Mouse (Mus musculus) layer of hippocampus, postnatal 14 days (tissue): Measurements from ENCODE around the gene Plce1. TPM values are rescaled to one million over a fixed set of nuclear protein-coding genes. Genes with fewer than 3 reads are reported as not detected.
"Not testable (repeated sequence)": the region's sequence is repeated elsewhere in the genome, so short reads cannot be mapped to it uniquely, and the experiment has no call there.

Source experiments
- DNase-seq, 2 experiments: peaks; one replicate each; pipeline ENCODE4 v3.0.0; 2021 to 2022; ENCODE audit warnings: low spot score in 2 of 2, mixed read lengths in 1 of 2
- total RNA-seq, 2 experiments: library from RNA; stranded (reverse); gene quantifications; 2 replicates each; pipeline ENCODE4 v1.2.3; 2021

Plce1 gene
- total RNA-seq, 2 experiments from 2014 or later: 13.4 to 14.3 TPM

DNA sequence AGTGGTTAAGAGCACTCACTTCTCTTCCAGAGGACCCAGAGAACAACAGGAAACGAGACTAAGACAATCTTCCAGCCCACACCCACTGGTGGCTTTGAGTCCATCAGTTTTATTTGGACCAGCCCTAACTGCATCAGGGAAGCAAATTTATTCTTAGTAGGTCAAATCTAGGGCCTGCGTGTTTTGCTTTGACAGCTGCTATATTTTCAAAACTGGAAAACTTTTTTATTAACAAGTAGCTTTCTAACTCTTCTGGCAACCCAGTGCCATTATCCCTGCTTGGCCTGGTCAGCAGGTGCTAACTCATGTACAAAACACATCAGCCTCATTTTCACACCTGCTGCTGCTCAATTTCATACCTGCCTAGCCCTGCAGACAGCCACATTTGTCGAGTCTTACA lies 151.3 kb downstream of the Plce1 start:
- DNase-seq: no peak

DNA sequence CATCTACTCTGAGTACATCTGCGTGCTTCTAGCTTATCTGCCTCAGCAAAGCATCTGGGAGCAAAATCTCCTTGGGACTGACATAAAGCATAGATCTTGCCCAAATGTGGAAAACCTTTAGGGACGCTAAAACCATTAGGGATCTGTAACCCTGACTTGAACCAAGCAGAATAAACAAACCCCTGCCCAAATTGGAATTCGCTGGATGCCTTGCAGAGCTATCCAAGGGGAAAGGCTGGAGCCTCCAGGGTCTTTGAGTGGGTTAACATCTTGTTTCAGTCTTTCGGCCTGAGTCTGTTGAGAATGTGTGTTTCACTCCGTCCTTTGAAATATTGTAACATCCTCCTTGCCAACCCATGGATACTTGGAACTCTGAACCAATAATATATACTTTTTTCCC lies 152.4 kb downstream of the Plce1 start:
- no peak for DNase-seq

DNA sequence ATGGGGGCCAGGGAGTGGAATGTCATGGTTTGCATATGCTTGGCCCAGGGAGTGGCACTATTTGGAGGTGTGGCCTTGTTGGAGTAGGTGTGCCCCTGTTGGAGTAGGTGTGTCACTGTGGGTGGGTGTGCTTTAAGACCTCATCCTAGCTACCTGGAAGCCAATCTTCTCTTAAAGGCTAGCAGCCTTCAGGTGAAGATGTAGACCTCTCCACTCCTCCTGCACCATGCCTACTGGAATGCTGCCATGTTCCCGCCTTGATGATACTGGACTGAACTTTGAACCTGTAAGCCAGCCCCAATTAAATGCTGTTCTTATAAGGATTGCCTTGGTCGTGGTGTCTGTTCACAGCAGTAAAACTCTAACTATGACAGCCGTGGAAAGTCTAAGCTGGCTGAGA lies 158.1 kb downstream of the Plce1 start:
- DNase-seq: no peak

DNA sequence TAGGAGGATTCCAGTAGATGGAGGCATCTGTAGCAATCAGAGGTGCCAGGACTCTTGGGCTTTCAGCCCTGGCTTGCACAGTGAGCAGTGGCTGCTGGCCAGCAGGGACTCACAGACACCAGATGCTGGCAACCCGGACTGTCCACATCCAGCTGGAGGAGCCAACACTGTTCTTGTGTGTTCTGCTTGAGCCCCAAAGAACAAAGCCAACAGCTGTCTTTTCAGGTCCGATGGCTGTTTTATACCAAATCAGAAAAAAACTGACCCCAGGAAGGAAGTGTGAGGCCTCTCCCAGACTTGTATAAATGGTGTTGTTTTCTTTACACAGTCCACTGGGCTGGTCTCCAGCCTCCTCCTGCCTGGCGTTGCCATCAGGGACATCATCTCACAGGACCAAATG lies 158.9 kb downstream of the Plce1 start:
- peak; percentile 35 to 49 for DNase-seq

DNA sequence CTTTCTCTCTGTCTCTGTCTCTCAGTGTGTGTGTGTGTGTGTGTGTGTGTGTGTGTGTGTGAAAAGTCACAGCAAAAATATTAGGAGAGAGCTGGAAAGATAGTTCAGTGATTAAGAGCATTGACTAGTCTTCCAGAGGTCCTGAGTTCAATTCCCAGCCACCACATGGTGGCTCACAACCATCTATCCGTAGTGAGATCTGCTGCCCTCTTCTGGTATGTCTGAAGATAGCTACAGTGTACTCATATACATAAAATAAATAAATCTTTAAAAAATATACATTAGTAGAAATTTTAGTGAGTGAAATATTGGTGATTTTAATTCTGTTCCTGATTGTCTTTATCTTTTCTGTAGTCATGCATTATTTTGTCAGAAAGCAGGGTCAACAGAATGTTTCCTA lies 161.6 kb downstream of the Plce1 start:
- DNase-seq: not testable (repeated sequence)

DNA sequence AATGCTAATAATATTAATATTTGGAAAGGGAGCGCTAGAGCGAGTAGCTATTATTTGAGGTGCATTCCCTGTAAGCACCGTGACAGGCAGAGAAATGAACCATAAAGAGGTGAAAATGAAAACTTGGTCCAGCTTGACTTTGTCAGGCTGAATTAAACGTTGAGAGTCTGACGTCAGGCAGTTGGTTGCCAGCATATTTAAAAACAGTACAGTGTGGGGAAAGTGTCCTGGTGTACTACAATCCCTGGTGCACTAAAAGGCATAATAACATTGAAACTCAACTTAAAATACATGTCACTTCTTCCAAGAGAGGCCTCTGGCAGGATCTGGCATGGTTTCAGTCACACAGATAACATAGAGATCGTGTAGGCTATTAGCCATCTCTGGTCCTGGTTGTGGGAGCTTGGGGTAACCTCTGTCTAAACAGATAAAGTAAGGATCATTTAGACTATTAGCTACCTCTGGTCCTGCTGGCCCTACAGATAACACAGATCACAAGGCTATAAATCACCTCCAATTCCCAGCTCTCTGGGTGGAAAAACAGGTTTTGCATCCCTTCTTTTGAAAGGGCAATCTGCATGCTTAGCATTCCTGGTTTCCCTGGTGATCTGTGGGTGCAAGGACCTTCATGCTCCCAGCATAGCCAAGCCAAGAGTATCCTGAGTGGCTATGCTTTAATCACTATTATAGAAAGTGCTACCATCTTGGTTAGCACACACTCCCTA lies 164.1 kb downstream of the Plce1 start:
- no peak for DNase-seq

DNA sequence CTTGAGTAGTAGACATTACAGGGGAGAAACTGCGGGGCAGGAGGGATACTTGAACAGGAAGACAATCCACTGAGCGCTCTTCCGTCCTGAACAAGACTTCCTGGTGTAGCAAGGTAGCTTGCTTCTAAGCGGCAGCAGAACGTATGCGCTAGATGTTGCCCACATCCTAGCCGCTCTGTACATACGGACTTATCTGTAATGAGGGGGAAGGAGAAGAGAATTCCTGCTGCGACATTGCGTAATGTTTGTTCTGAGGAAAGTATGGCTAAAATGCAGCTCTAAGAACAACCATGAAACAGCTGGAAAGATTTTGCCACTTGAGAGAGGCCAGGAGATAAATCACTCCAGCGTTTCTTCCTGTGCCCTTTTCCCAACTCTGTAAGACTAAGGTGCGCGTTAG lies 177.1 kb downstream of the Plce1 start:
- no peak for DNase-seq

DNA sequence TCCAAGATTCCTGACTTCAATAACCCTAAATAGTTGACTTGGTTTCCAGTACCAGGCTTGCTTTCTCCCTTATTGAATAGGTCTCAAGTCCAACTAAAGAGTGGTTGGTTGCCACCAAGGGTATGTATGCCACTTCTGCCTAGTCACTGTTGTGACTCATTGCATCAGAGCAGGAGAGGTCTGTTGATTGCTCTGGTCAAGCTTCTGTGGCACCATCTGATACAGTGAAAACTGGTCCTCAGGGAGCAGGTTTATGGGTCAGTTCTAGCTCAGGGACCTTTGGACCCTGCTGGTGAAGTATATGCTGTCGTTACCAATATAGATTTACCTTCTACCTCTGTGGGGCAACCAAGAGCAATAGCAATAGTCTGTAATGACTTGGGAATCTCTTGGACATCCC lies 184.5 kb downstream of the Plce1 start:
- no peak for DNase-seq

DNA sequence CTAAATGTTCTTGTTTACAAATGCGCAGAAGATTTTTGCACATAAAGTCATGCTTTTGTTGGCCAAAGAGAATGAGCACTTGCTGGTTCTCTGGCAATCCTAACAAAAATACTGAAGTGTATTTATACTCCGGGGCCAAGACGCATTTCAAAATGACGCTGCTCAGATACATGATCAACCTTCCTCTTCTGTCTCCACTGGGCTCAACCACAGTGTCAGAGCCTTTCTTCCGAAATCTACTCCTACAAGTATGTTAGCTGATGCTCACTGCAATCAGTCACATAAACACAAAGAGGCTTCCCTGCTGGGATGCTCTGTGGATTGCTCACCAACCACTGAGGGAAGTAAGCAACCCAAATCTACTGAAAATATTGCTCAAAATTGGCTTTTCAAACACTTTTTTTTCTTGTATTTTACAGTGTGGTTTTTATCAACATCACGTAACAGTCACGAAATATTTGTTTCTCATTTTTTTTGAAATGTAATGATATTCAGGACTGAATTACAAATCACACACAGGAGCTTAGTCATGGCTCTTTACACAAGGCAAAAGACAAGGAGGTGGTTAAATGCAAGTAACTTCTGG lies 191.2 kb downstream of the Plce1 start:
- DNase-seq: no peak

DNA sequence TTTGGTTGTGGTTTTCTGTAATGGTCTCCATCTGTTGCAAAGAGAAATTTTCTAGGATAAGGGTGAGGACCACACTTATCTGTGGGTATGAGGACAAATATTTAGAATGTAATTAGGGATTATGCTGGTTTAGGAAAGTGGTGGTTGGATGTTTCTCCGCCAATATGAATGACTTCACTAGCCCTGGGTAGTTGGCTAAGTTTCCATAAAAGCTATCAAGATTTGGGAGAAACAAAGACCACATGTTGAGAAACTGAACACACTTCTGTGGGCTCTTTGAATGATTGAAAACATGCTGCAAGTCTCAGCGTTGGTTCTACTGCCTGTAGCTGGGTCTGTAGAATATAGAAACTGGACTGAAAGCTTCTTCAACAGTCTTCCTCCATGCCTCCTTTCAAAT lies 193.0 kb downstream of the Plce1 start:
- DNase-seq: no peak

DNA sequence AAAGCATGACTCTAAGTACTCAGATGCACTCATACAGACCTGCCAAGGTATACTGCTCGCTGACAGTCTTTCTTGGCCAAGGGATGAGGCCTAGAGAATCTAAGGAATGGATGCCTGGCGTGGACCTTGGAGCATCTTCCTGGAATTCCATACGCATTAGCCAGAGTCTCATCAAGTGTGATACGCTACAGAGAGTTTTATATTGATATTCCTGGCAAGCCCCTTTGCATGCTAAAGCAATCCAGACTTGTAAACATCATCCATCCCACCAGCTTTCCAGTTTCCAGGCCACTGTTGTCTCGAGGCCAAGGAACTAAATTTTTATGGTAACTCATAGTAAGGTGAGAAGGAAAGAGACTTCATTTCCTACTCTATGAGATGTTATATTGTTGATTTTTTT lies 197.7 kb downstream of the Plce1 start:
- DNase-seq: no peak

DNA sequence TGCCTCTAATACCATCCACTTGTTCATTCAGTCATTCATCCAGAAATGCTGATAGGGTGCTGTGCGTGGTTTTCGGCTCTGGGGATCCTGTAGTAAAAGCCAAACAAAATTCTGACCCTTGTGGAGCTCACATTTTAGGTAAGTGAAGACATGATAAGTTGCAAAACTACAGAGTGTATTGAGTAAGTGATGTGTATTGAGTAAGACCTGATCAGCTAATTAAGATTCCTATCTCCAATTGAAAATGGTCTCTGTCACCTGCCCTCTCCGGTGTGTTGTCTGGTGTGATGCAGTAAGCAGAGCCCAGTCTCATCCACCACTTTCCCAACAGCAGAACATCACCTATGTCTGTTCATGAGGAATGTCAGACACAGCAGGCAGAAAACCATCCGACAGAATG lies 198.6 kb downstream of the Plce1 start:
- no peak for DNase-seq

DNA sequence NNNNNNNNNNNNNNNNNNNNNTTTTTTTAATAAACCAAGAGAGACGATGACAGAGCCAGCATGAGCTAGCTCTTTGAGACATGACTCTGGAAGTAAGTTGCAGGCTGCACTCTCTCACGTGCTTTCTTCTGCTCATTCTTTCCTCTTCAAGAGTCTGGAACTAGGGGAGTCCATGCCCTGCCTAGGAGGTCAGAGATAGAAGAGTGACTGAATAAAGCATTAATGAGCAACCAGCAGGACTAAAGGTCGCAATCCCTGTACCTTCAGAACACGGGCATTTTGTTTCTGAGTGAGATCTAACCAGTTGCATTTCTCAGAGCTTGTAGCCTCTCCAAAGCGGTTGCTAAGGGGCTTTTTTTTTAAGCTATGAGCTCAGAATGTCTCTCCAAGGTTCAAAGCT lies 206.4 kb downstream of the Plce1 start:
- no peak for DNase-seq

DNA sequence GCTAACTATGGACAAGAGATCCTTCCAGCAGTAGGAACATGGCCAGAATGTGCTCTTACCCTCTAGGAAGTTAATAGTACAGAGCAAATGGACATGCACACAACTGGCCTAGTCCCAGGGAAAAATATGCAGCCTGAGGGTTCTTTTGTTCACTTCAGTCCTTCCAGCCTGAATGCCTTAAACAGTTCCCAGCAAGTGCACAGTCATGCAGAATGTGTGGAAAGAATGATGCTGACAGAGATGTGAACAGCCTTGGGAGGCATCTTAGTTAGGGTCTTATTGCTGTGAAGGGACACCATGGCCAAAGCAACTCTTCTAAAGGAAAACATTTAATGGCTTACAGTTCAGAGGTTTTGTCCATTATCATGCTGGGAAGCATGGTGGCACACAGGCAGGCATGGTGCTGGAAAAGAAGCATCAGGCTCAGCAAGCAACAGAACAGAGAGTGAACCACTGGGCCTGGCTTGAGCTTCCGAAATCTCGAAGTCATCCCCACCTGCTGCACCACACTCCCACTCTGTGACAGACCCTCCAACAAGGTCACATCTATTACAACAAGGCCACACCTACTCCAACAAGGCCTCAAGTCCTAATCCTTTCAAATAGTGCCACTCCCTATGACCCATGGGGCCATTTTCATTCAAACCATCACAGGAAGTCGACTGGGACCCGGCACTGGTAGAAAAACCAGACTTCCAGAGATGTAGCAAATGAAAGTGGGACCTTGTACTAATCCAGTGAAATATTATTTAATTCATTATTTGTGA lies 208.0 kb downstream of the Plce1 start:
- no peak for DNase-seq

DNA sequence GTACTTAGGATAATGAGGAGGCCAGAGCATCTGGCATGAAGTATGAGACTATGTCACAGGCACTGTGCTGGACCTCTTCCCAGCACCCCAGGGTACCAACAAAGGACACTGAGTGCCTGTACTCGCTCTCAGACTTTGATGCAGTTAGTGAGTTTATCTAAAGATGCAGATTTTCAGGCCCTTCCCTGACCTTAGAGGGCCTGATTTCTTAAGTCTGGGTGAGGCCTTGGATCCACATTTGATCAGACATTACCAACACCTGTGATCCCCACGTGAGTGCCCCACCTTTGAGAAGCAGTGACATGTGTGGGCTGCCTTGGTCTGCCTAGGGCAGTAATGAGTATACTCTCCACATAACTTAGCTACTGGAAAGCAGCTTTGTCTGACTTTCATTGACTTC lies 209.4 kb downstream of the Plce1 start:
- DNase-seq: no peak

DNA sequence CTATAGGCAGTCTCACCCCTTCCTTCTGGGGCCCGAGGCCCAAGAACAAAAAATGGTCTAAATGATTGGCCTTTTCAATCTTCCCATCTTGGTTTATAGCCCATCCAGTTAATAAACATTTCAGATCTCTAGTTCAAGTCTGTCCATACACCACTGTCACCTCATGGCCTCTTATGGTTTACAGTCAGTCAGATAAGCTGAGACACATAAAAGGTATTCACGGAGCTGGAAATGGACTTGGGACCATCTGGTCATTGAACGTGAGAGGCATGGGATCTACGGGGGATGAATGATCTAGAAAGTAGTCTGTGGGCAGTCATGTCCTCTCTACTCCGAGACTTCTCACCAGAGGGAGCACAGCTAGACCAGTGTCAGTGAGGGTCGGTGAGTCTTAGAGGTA lies 210.6 kb downstream of the Plce1 start:
- no peak for DNase-seq

DNA sequence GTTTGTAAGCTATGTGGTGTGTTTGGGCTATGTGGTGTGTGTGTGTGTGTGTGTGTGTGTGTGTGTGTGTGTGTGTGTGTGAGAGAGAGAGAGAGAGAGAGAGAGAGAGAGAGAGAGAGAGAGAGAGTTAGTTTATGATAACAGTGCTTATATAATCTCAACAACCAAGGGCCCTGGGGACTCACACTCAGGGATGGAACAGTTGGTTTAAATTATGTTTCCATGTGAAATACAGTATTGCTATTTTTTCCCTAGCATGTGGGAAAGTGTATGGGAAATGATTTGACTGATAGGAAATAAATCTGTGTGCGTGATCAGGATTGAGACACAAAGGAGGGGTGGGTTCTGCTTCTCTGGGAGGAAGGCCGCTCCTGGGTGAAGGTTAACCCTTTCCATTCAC lies 212.4 kb downstream of the Plce1 start:
- DNase-seq: no peak

DNA sequence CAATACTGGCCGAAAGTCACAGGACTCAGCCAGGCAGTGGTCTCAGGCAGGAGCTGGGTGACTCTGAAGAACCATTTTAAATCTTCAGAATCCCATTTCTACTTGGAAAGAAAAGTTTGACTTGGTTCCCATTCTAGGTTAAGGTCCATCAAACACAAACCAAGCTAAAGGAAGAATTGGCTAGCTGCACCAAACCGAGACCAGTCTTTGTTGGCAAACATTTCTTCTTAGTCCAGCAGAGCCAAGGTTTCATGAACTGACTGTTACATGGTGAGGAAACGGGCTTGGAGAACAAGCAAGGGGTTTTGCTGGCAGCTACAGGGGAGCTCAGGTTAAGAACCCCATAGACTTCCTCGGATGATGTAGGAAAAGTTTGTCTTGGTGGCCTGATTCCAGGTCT lies 212.9 kb downstream of the Plce1 start:
- DNase-seq: no peak

DNA sequence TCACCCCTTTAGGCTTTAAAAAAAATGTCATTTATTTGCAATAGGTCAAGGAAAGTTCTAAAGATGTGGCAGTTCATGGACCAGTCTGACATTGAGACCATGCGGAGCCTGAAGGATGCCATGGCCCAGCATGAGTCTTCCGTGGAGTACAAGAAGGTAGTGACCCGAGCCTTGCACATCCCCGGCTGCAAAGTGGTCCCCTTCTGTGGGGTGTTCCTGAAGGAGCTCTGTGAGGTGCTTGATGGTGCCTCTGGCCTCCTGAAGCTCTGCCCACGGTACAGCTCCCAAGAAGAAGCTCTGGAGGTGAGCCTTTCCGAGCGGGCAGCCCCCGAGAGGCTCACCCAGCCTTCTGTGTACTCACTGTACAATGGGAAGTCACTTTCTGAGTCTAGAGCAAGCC lies 220.9 kb downstream of the Plce1 start:
- no peak for DNase-seq

DNA sequence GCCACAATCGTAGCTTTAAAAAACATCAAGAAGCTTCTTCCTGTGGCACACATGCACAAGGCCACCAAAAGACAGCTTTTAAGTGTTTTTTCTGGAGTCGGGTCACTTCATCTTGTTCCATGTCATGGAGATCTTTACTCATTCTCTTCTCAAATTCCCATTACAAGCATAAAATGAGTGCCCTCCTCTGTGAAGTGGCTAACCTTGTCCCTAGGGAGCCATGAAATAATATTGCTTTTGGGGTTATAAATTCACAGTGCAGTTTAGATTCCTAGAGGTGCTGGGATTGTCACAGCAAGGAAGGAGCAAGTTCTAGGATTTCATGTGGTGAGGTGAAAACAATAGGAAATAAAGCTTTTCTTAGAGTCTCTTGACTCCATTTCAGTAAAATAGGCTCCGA lies 223.8 kb downstream of the Plce1 start:
- no peak for DNase-seq

DNA sequence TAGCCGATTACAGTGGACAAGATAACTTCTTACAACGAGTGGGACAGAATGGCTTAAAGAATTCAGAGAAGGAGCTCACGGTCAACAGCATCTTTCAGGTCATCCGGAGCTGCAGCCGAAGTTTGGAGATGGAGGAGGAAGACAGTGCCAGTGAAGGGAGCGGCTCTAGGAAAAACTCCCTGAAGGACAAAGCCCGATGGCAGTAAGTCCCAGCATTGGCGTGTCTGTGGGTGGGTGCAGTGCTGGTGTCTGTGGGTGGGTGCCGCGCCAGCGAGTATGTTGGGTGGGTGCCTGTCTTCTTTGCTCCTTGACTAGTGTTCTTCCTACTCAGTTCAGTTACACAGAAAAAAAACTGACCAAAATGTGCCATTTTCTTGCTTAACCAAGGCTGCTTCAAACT lies 224.3 kb downstream of the Plce1 start:
- DNase-seq: no peak

DNA sequence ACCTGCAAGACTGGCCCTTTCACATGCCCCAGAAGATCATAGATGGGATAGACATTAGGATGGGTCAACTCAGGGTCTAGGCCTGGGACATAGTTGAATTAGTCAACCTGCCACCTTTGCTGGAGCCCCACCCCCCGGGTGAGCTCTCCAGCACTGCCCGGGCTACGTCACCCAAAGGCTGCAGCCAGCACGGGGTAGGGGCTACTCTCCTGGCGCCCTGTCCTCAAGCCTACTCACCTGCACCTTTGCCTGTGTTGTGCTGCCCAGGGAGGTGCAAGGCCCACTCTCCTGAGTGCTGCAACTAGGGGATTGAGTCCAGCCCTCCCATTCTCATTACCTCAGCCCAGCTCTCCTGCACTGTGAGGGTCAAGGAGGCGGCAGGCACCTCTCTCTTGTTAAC lies 225.5 kb downstream of the Plce1 start:
- no peak for DNase-seq

DNA sequence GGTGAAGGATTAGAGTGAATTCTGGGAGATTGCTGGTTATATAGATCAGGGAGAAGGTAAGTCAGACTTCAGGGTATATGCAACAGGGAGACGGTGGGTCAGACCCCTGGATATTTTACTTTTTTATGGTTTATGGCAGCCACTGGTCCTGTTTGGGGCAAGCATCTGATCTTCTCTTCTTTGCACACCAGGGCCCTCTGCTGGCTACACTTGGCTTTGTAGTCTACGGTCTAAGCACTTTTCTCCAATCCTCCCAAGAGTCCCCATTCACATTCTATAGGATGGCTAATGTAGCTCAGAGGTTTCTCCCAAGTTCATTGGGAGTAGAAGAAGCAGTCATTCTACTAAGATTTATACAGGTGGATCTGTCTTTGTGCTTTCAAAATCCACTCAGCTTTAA lies 228.5 kb downstream of the Plce1 start:
- DNase-seq: peak in 1 of 2 experiments; percentile 18
